Mouse (Mus musculus) intestine, embryonic 14.5 days (tissue): ENCODE measurements around the gene Aaas. TPM values are rescaled to one million over a fixed set of nuclear protein-coding genes. Genes with fewer than 3 reads are reported as not detected.

Source experiments
- ATAC-seq: fragments of 200-750 bp; cut with Nextera tagmentation; replicated peaks from 2 replicates; pipeline ENCODE4 v1.8.0; 2017; ENCODE audit warnings: low read depth, moderate number of reproducible peaks, moderate TSS enrichment, moderate library complexity; ENCODE audit not compliant: low FRiP score, low TSS enrichment
- DNase-seq: peaks from one replicate; pipeline ENCODE4 v3.0.0-alpha.2; 2018; ENCODE audit warnings: low spot score
- H3K27ac ChIP-seq: fragments of 300-500 bp; sonication (generic); 2 replicates; pipeline ENCODE4 v1.5.1; 2014; ENCODE audit warnings: low read depth, mild to moderate bottlenecking, control low read depth
- H3K27me3 ChIP-seq: fragments of 300-500 bp; sonication (generic); replicated peaks from 2 replicates; pipeline ENCODE4 v1.6.1; 2014; ENCODE audit warnings: low read length, control low read depth; ENCODE audit not compliant: control insufficient read depth, insufficient read depth
- H3K36me3 ChIP-seq: fragments of 300-500 bp; sonication (generic); 2 replicates; pipeline ENCODE4 v1.6.1; 2014; ENCODE audit warnings: low read length, control low read depth; ENCODE audit not compliant: control insufficient read depth, insufficient read depth
- H3K4me1 ChIP-seq: fragments of 300-500 bp; sonication (generic); replicated peaks from 2 replicates; pipeline ENCODE4 v1.6.1; 2014; ENCODE audit warnings: low read length, control low read depth, mixed read lengths; ENCODE audit not compliant: control insufficient read depth, insufficient read depth
- H3K4me2 ChIP-seq: fragments of 300-500 bp; sonication (generic); 2 replicates; pipeline ENCODE4 v1.6.1; 2014; ENCODE audit warnings: low read length
- H3K4me3 ChIP-seq: fragments of 300-500 bp; sonication (generic); 2 replicates; pipeline ENCODE4 v1.5.1; 2014; ENCODE audit warnings: low read depth, low read length, control low read depth, mixed read lengths
- H3K9ac ChIP-seq: fragments of 300-500 bp; sonication (generic); 2 replicates; pipeline ENCODE4 v1.6.1; 2014; ENCODE audit warnings: mild to moderate bottlenecking, low read length
- H3K9me3 ChIP-seq: fragments of 300-500 bp; sonication (generic); 2 replicates; pipeline ENCODE4 v1.6.1; 2016; ENCODE audit warnings: low read length, control low read depth; ENCODE audit not compliant: control insufficient read depth
- WGBS: fragments of 180-500 bp; shearing (Covaris S2); extraction: QIAGEN DNeasy Blood & Tissue Kit; methylation state at CpG from one replicate; pipeline ENCODE4 v1.1.7; 2014; 5-methylcytosine and 5-hydroxymethylcytosine counted together
- polyA plus RNA-seq: library from polyadenylated mRNA; unstranded; fragments of >200 nt; fragmentation: Nextera tagmentation; extraction: Ambion mirVana; gene quantifications from 2 replicates; pipeline ENCODE4 v1.2.1, GENCODE M21; 2014

Gene Aaas
- polyA plus RNA-seq, 1 experiment from 2014 or later, result 64.1 TPM

DNA sequence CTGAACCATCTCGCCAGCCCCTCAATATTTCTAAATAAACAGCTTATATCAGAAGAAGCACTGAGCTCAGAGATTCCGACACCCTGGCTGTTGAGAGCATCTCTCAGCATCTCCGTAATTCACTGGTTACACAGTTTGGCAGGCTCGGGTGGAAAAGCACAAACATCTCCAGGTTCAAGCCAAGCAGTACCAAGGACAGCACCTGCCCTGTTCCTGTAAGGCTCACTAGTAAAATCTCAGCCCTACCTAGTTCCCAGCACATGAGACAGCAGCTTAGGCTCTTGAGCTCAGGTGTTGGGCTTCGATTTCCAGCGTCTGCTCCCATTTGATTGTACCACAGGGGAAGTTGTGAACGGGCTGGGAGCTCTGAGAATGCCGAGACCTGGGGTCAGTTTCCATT is 15.3 kb downstream of the Aaas start:
- ATAC-seq (no peak), DNase-seq (no peak)
- Histone ChIP-seq H3K36me3 (peaks cover 65% of the 10 kb centered on the region), H3K9me3 (no peaks in the 10 kb centered on the region), H3K27me3 (no peaks in the 10 kb centered on the region), H3K4me3 (no peak overlapping the region), H3K9ac (no peak overlapping the region), H3K27ac (no peak overlapping the region), H3K4me1 (peaks cover 16% of the 10 kb centered on the region), H3K4me2 (no peak overlapping the region)
- WGBS, result 86% methylated on average over 8 of the region's 8 CpGs

DNA sequence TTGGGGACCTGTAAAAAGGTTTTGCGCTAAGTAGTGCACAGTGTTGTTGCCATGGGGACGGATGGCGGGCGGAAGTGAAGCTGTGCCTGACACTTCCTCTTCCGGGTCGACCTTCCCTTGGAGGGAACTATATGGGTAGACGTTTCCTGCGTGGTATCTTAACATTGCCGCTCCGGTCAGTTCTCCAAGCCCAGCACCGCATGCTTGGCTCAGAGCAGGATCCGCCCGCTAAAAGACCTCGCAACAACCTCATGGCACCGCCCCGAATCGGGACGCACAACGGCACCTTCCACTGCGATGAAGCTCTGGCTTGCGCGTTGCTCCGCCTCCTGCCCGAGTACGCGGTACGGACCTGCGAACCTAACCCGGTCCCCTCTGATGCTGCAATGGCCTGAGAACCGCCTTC is 19.0 kb downstream of the Aaas start, which contains the start of gene Myg1:
Myg1 (plus strand) TSS at position 100 of the 406 bp plus-strand sequence.
- Histone ChIP-seq H3K27me3 (no peaks in the 10 kb centered on the region), H3K27ac (peak within 1 kb of the TSS; percentile 48; the same call in 1 of the 2 replicates), H3K4me1 (peaks cover 23% of the 10 kb centered on the region), H3K36me3 (peaks cover 53% of the 10 kb centered on the region), H3K4me3 (peak within 1 kb of the TSS; percentile 66), H3K9me3 (no peaks in the 10 kb centered on the region), H3K9ac (peak within 1 kb of the TSS; percentile 73), H3K4me2 (peak within 1 kb of the TSS; percentile 97)
- DNase-seq, result peak; percentile 84
- ATAC-seq, result peak; percentile 89
- WGBS, result under 1% methylated on average over 30 of the region's 30 CpGs

DNA sequence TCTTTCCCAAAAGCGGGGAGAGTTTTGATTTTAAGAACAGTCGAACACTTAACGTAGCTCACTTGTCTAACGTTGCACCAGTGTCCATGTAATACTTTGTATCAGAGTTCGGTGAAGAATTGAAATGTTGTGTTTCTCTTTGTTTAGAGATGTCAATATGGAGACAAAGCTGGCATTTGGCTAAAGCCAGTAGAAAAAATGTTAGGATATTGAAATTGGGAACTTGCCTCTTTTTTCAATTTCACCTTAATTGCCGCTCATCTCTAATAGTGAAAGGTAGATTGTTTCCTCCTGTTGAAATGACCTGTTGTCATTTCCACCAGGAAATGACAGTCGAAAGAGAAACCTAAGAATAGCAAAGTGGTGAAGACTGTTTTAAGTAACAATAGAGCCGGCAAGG is 23.7 kb downstream of the Aaas start:
- DNase-seq (no peak), ATAC-seq (no peak)
- H3K27me3 ChIP-seq, result no peaks in the 10 kb centered on the region
- H3K4me2 ChIP-seq, result peak overlapping the region; percentile 77
- no peaks in the 10 kb centered on the region for H3K9me3 ChIP-seq
- peaks cover 46% of the 10 kb centered on the region for H3K36me3 ChIP-seq
- H3K4me3 ChIP-seq, result peak overlapping the region; percentile 72
- H3K9ac ChIP-seq, result peak overlapping the region; percentile 69
- WGBS, result 64% methylated on average over 8 of the region's 8 CpGs
- no peak overlapping the region for H3K27ac ChIP-seq
- peaks cover 13% of the 10 kb centered on the region for H3K4me1 ChIP-seq

DNA sequence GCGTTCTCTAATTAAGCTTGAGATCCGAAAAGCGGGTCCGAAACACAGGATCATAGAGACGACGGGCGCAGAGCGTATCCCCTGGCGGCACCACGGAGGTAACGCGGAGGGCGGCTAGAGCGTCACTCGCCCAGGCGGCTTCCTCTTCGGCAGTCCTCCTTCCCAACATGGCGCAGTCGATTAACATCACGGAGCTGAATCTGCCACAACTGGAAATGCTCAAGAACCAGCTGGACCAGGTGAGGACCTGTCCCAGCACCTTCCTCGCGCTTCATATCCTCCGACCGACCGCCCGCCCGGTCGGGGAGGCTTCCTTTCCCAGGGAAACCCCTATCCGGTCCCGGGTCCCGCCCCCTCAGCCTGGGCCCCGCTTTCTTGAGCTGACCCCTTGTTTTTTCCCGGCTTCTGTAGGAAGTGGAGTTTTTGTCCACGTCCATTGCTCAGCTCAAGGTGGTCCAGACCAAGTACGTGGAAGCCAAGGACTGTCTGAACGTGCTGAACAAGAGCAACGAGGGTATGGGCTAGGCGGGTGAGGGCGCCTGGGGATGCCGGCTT is 24.5 kb downstream of the Aaas start, which contains the start of gene Pfdn5:
Pfdn5 (plus strand) TSS at position 95 of the 555 bp plus-strand sequence.
- Histone ChIP-seq H3K36me3 (peaks cover 53% of the 10 kb centered on the region), H3K4me3 (peak within 1 kb of the TSS; percentile 72), H3K27me3 (no peaks in the 10 kb centered on the region), H3K4me1 (peaks cover 9% of the 10 kb centered on the region), H3K27ac (peak within 1 kb of the TSS; percentile 54; the same call in 1 of the 2 replicates), H3K9me3 (no peaks in the 10 kb centered on the region), H3K4me2 (peak within 1 kb of the TSS; percentile 77), H3K9ac (peak within 1 kb of the TSS; percentile 69)
- peak; percentile 92 for ATAC-seq
- 0% methylated on average over 40 of the region's 40 CpGs for WGBS
- DNase-seq, result peak; percentile 86

DNA sequence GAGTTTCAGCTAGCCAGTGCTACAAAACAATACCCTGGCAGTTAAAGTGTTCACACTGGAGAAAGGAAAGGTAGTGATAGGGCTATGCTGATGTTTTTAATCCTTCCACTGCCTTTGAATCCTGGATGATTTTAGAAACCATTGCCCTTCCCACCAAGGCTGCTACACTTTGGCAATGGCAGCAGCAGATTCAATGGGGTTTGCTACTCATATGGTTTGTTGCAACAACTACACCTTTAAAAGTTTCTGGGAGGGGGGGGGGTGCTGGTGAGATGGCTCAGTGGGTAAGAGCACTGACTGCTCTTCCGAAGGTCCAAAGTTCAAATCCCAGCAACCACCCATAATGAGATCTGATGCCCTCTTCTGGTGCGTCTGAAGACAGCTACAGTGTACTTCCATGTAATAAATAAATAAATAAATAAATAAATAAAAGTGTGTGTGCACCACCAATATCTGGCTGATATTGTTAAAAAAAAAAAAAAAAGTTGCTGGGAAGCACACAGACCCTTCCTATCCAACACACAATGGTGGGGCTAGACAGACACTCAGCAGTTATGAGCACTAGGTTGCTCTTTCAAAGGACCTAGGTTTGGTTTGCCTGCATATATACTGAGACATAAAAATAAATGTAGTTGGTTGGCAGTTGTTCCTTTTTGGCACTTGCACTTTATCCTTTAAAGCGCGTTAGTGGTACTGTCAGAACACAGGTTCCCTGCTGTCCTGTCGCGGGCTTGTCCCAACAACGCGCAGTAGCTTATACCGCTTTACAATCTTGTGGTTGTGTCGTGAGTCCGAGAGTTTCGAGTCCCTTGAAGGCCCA is 25.7 kb downstream of the Aaas start:
- Histone ChIP-seq H3K4me2 (peak overlapping the region; percentile 77; the same call in 1 of the 2 replicates), H3K4me3 (no peak overlapping the region), H3K9ac (no peak overlapping the region), H3K27me3 (no peaks in the 10 kb centered on the region), H3K36me3 (peaks cover 58% of the 10 kb centered on the region), H3K27ac (no peak overlapping the region), H3K4me1 (peaks cover 7% of the 10 kb centered on the region), H3K9me3 (no peaks in the 10 kb centered on the region)
- DNase-seq (no peak), ATAC-seq (no peak)
- 70% methylated on average over 12 of the region's 12 CpGs for WGBS

DNA sequence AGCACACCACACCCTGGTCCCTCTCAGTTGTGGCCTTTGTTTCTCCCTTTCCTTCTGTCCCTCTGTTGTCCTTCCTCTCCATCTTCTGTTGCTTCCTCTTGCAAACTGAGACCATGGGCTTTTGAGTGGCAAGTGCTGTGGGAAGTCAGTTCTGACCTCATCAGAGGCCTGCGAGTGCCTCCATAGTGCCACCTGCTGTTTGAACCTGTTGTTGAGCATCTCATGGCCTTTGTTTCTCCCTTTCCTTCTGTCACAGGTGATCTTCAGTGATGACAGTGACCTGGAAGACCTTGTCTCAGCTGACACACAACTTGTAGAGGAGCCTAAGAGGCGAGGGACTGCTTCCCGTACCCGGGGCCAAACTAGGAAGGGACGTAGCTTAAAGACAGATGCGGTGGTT is 34.3 kb downstream of the Aaas start:
- no peak overlapping the region for H3K27ac ChIP-seq
- H3K9me3 ChIP-seq, result no peaks in the 10 kb centered on the region
- WGBS, result 86% methylated on average over 6 of the region's 6 CpGs
- H3K4me3 ChIP-seq, result no peak overlapping the region
- peak; percentile 67 for DNase-seq
- H3K4me2 ChIP-seq, result no peak overlapping the region
- H3K9ac ChIP-seq, result no peak overlapping the region
- no peak for ATAC-seq
- peaks cover 87% of the 10 kb centered on the region for H3K36me3 ChIP-seq
- H3K27me3 ChIP-seq, result no peaks in the 10 kb centered on the region
- H3K4me1 ChIP-seq, result no peaks in the 10 kb centered on the region

DNA sequence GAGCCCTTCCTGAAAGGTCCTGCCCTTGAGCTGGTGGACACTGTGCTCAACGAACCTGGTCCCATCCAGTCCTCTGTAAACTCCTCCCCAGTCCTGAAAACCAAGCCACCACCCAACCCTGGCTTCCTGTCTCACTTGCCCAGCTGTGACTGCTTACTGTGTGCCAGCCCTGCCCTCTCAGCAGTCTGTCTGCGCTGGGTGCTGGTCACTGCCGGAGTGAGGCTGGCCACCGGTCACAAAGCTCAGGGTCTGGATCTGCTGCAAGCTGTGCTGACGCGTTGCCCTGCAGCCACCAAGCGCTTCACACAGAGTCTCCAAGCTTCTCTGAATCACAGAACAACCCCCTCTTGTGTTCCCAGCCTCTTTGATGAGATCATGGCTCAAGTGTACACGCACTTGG is 35.3 kb downstream of the Aaas start:
- H3K9me3 ChIP-seq, result no peaks in the 10 kb centered on the region
- WGBS, result 92% methylated on average over 8 of the region's 8 CpGs
- ATAC-seq (no peak; the same call in 1 of the 2 replicates), DNase-seq (no peak)
- no peak overlapping the region for H3K4me2 ChIP-seq
- no peak overlapping the region for H3K9ac ChIP-seq
- peaks cover 82% of the 10 kb centered on the region for H3K36me3 ChIP-seq
- H3K4me3 ChIP-seq, result no peak overlapping the region
- no peaks in the 10 kb centered on the region for H3K27me3 ChIP-seq
- H3K27ac ChIP-seq, result no peak overlapping the region
- H3K4me1 ChIP-seq, result no peaks in the 10 kb centered on the region

DNA sequence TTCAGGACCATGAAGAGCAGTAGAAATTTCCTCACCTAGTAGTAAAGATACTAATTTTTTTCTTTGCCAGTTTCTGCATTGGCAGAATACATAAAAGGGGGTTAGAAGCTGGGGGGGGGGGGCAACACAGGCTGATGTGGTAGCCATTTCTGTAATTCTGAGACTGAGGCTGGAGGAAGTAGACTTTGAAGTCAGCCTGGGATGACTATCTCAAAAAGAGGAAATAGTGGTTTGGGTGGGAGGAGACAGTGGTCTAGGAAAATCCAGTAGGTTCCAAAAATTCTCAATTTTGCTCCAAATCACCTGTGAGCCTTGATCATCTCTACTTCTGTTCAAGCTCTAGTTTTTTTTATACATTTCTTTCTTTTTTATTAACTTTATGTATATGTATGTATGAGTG is 39.1 kb downstream of the Aaas start:
- no peaks in the 10 kb centered on the region for H3K4me1 ChIP-seq
- ATAC-seq (no peak), DNase-seq (no peak)
- H3K9ac ChIP-seq, result no peak overlapping the region
- peaks cover 81% of the 10 kb centered on the region for H3K36me3 ChIP-seq
- no peak overlapping the region for H3K4me3 ChIP-seq
- no peaks in the 10 kb centered on the region for H3K27me3 ChIP-seq
- no peak overlapping the region for H3K4me2 ChIP-seq
- no peak overlapping the region for H3K27ac ChIP-seq
- H3K9me3 ChIP-seq, result no peaks in the 10 kb centered on the region
